Mouse (Mus musculus): ENCODE measurements around the gene Rlim. TPM values are rescaled to one million over a fixed set of nuclear protein-coding genes. Genes with fewer than 3 reads are reported as not detected.

The Rlim gene
- polyA plus RNA-seq, 1 experiment from 2014 or later = 43.4 TPM

DNA sequence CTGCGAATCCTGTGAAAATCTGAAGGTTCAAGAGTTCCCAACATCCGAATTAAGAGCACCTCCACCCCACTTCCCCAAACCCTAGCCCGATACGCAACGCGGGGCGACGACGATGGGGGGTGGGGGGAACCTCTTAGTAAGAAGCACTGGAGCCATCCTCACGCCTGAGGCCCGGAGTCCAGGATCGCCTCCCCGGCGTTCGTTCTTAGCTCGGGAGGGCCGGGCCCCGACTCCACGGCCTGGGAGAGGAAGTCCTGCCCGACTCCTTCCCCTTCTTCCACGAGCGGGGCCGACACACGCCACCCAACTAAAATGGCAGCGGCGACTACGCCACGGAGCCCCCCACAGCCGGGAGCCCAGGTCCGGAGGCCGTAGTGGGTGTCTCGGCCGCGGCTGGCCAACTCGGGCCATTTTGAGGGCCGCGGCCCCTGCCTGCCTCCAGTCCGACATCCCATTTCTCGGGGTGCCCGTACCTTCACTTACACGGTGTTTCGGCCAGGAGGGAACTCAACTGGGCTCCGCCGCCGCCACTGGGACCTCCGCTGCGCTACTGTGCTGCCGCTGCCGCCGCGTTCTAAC lies 405 bp downstream of the Rlim start:
- peak; percentile 50 for DNase-seq (ENCODE audit: low spot score)
- WGBS = 17% methylated on average over 51 of the region's 51 CpGs
- Histone ChIP-seq H3K4me1 (no peaks in the 10 kb centered on the region), H3K27ac (replicated peaks) (peak overlapping the region; percentile 95), H3K9me3 (no peaks in the 10 kb centered on the region), H3K27me3 (replicated peaks; ENCODE audit: low read depth, poor library complexity, severe bottlenecking) (peaks cover 71% of the 10 kb centered on the region), H3K4me3 (peak overlapping the region; percentile 72), H3K36me3 (replicated peaks) (peaks cover 32% of the 10 kb centered on the region)

DNA sequence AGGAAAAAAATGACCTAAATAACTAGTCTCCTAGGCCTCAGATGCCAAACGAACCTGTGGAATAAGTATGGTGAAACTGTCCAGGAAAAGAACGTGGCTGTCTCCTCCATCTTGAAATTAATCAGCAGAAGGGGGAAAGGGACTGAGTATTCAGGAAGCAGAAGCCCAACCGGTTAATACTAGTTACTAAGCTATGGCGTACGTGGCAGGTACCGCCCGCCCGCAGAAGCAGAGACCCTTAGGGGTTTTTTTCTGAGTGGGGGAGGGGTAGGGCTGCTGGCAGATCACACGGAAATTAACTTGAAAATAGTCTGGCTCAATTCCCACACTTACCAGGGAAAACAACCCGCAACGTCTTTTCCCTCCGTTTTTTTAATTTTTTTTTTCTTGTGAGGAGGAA lies 1.0 kb downstream of the Rlim start:
- DNase-seq (ENCODE audit: low spot score) = peak; percentile 65
- Histone ChIP-seq H3K4me1 (no peaks in the 10 kb centered on the region), H3K36me3 (replicated peaks) (peaks cover 38% of the 10 kb centered on the region), H3K27ac (replicated peaks) (peak overlapping the region; percentile 95), H3K9me3 (no peaks in the 10 kb centered on the region), H3K27me3 (replicated peaks; ENCODE audit: low read depth, poor library complexity, severe bottlenecking) (peaks cover 69% of the 10 kb centered on the region), H3K4me3 (peak overlapping the region; percentile 72)
- 21% methylated on average over 12 of the region's 12 CpGs for WGBS

DNA sequence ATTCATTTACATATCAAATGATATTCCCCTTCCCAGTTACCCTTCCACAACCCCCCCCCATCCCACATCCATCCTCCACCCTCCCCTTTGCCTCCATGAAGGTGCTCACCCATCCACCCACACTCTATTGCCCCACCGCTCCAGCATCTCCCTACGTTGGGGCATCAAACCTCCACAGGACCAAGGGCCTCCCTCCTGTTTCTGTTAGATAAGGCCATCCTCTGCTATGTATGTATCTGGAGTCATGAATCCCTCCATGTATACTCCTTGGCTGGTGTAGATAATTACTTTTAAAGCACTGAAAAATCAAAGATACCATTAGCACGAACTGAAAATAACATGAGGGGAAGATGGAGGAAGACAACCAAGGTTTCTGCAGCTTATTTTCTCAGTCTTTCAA lies 41.4 kb downstream of the Rlim start:
- Histone ChIP-seq H3K4me3 (no peak overlapping the region), H3K9me3 (no peaks in the 10 kb centered on the region), H3K36me3 (replicated peaks) (no peaks in the 10 kb centered on the region), H3K27ac (replicated peaks) (no peak overlapping the region), H3K4me1 (no peaks in the 10 kb centered on the region), H3K27me3 (replicated peaks; ENCODE audit: low read depth, poor library complexity, severe bottlenecking) (peaks cover 77% of the 10 kb centered on the region)
- 93% methylated on average over 3 of the region's 3 CpGs for WGBS
- no peak for DNase-seq (ENCODE audit: low spot score)

DNA sequence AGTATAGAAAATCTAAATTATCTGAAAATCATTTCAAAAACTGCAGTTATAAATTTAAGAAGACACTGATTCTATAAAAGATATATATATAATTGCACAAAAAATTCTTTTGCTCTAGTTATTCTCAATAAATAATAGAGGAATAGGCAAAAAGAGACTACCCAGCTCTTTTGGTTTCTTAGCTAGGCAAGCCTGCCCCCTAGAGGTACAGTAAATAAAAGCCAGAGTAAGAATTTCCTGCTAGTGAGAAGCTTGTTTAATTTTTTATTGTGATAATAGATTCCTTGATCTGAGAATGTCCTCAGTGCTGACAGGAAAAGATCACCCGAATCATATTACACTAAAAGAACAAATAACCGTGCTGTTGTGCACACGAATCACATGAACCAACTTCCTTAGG lies 43.8 kb downstream of the Rlim start:
- Histone ChIP-seq H3K27ac (replicated peaks) (no peak overlapping the region), H3K36me3 (replicated peaks) (no peaks in the 10 kb centered on the region), H3K4me3 (no peak overlapping the region), H3K9me3 (no peaks in the 10 kb centered on the region), H3K27me3 (replicated peaks; ENCODE audit: low read depth, poor library complexity, severe bottlenecking) (peaks cover 80% of the 10 kb centered on the region), H3K4me1 (no peaks in the 10 kb centered on the region)
- 36% methylated on average over 3 of the region's 3 CpGs for WGBS
- DNase-seq (ENCODE audit: low spot score) = no peak

DNA sequence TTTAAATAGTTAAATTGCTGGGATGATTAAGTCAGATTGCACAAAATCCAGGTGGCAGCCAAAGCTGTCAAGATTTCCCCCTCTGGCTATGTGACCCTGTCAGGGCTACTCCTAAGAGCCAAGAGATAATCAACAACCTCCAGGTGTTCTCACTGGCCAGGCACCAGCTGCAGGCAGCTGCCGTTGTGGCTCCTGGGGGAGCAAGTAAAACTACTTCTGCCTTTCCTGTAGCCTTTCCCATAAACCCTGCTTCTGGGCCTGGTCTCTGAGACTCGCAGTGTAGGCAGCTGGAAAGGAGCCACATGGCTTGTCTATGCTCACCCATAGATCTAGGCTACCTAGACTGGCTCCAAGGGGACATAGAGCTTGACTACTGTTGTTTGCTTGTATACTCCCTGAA lies 58.6 kb downstream of the Rlim start:
- 51% methylated on average over 2 of the region's 2 CpGs for WGBS
- no peak overlapping the region for H3K27ac ChIP-seq (replicated peaks)
- H3K27me3 ChIP-seq (replicated peaks; ENCODE audit: low read depth, poor library complexity, severe bottlenecking) = peaks cover 92% of the 10 kb centered on the region
- no peaks in the 10 kb centered on the region for H3K4me1 ChIP-seq
- DNase-seq (ENCODE audit: low spot score) = peak; percentile 29
- H3K36me3 ChIP-seq (replicated peaks) = no peaks in the 10 kb centered on the region
- H3K4me3 ChIP-seq = no peak overlapping the region
- H3K9me3 ChIP-seq = no peaks in the 10 kb centered on the region

DNA sequence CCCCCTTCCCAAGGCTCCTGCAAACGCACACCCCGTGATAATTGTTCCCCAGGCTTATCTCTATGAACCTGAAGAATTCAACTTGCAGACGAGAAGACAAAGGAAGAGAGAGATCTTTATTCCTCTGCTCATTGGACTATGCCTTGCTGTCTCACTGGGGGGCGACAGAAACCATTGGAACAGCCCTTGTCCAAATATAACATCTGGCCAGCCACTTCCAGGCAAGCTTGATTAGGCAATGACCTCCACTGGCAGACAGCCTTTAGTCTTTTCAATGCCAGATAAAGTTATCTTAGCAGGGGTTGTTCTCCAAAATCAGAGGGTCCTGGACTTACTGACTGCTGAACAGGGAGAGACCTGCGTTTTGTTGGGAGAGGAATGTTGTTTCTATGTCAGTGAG lies 62.1 kb downstream of the Rlim start:
- 59% methylated on average over 5 of the region's 5 CpGs for WGBS
- no peaks in the 10 kb centered on the region for H3K9me3 ChIP-seq
- no peaks in the 10 kb centered on the region for H3K36me3 ChIP-seq (replicated peaks)
- H3K4me3 ChIP-seq = no peak overlapping the region
- no peak overlapping the region for H3K27ac ChIP-seq (replicated peaks)
- DNase-seq (ENCODE audit: low spot score) = peak; percentile 8
- H3K4me1 ChIP-seq = no peaks in the 10 kb centered on the region
- peaks cover 98% of the 10 kb centered on the region for H3K27me3 ChIP-seq (replicated peaks; ENCODE audit: low read depth, poor library complexity, severe bottlenecking)

DNA sequence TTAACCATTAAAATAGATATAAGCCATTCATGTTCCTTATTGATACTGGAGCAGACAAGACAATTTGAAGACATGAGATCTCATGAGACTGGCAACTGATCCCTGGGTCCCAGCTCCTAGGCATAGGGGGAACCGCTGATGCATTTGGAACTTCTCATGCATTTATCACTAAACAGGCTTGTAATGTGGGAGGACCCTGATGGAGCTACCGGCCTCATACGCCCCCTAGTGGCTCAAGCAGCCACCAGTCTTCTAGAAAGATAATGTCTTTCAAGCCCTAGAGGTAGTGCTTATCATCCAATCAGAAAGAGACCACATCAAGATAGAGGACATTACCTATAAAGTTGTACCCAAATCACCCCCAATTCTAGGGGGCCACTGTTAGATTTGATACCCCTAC lies 66.3 kb downstream of the Rlim start:
- Histone ChIP-seq H3K27me3 (replicated peaks; ENCODE audit: low read depth, poor library complexity, severe bottlenecking) (peaks cover 91% of the 10 kb centered on the region), H3K36me3 (replicated peaks) (no peaks in the 10 kb centered on the region), H3K4me1 (no peaks in the 10 kb centered on the region), H3K9me3 (no peaks in the 10 kb centered on the region), H3K27ac (replicated peaks) (no peak overlapping the region), H3K4me3 (no peak overlapping the region)
- peak; percentile 65 for DNase-seq (ENCODE audit: low spot score)
- 14% methylated on average over 3 of the region's 3 CpGs for WGBS

Other genes starting within 250 kb of the Rlim start
- gene Slc16a2, start 159.3 kb downstream of the Rlim start, polyA plus RNA-seq (2016; fragmentation: Nextera tagmentation; extraction: Ambion mirVana) = 8.2 and 9.9 TPM in 2 replicates
- 0.50 and 0.52 TPM in 2 replicates for gene Nexmif, start 219.9 kb upstream of the Rlim start, polyA plus RNA-seq (2016; fragmentation: Nextera tagmentation; extraction: Ambion mirVana)